Mouse (Mus musculus) MEL (cell line): ENCODE data around the gene Dcbld2. TPM values are rescaled to one million over a fixed set of nuclear protein-coding genes. Genes with fewer than 3 reads are reported as not detected.

Experiments used
- DNase-seq: peaks from one replicate; pipeline ENCODE4 v3.0.0; 2011; ENCODE audit warnings: low read depth, low spot score
- H3K27ac ChIP-seq: 2 replicates; pipeline ENCODE4 v1.5.1; 2012; ENCODE audit warnings: low read depth, mild to moderate bottlenecking, control low read depth, low read length, moderate library complexity; ENCODE audit not compliant: control insufficient read depth
- H3K27me3 ChIP-seq, 2 experiments: fragments of 150-350 bp in 1 of 2; sonication (generic) in 1 of 2; 2 replicates each; pipeline ENCODE4 v1.6.1; 2012; ENCODE audit warnings: low read length in 2 of 2, mild to moderate bottlenecking in 2 of 2, improper control_type of control experiment in 1 of 2, moderate library complexity in 1 of 2; ENCODE audit not compliant: insufficient read depth in 2 of 2, control insufficient read depth in 1 of 2
- H3K36me3 ChIP-seq, 2 experiments: 2 replicates each; pipeline ENCODE4 v1.6.1; 2012 to 2014; ENCODE audit warnings: low read length in 2 of 2, improper control_type of control experiment in 1 of 2, inconsistent platforms in 1 of 2, mild to moderate bottlenecking in 1 of 2; ENCODE audit not compliant: insufficient read depth in 2 of 2, control insufficient read depth in 1 of 2
- H3K4me1 ChIP-seq, 2 experiments: fragments of 150-350 bp in 1 of 2; sonication (generic) in 1 of 2; 2 replicates each; pipeline ENCODE4 v1.6.1; 2012; ENCODE audit warnings: low read length in 2 of 2, improper control_type of control experiment in 1 of 2, mild to moderate bottlenecking in 1 of 2; ENCODE audit not compliant: insufficient read depth in 2 of 2, control insufficient read depth in 1 of 2
- H3K4me3 ChIP-seq, 2 experiments: fragments of 150-350 bp in 1 of 2; sonication (generic) in 1 of 2; 2 replicates each; pipeline ENCODE4 v1.5.1; 2012; ENCODE audit warnings: low read depth in 2 of 2, low read length in 2 of 2, mild to moderate bottlenecking in 2 of 2, moderate library complexity in 2 of 2, control low read depth in 1 of 2, improper control_type of control experiment in 1 of 2; ENCODE audit not compliant: control insufficient read depth in 1 of 2, insufficient read depth in 1 of 2
- H3K79me2 ChIP-seq: 2 replicates; pipeline ENCODE4 v1.6.1; 2012; ENCODE audit warnings: mild to moderate bottlenecking, low read length, moderate library complexity; ENCODE audit not compliant: control insufficient read depth, poor library complexity, insufficient read depth
- H3K9ac ChIP-seq: 2 replicates; pipeline ENCODE4 v1.6.1; 2012; ENCODE audit warnings: low read depth, mild to moderate bottlenecking, control low read depth, low read length, moderate library complexity; ENCODE audit not compliant: control insufficient read depth, poor library complexity, severe bottlenecking
- H3K9me3 ChIP-seq: fragments of 150-350 bp; sonication (generic); replicated peaks from 2 replicates; pipeline ENCODE4 v1.6.1; 2012; ENCODE audit warnings: mild to moderate bottlenecking, low read length, improper control_type of control experiment, moderate library complexity; ENCODE audit not compliant: insufficient read depth
- CHD1 ChIP-seq: IDR thresholded peaks from 2 replicates; pipeline ENCODE4 v1.6.1; 2012; ENCODE audit warnings: low read depth, mild to moderate bottlenecking, inconsistent platforms, low read length, improper control_type of control experiment
- CHD2 ChIP-seq: IDR thresholded peaks from 2 replicates; pipeline ENCODE4 v1.6.1; 2011; ENCODE audit warnings: low read length, improper control_type of control experiment
- E2F4 ChIP-seq: IDR thresholded peaks from 2 replicates; pipeline ENCODE4 v1.6.1; 2011; ENCODE audit warnings: low read depth, low read length, improper control_type of control experiment, borderline replicate concordance
- ETS1 ChIP-seq: IDR thresholded peaks from 2 replicates; pipeline ENCODE4 v1.6.1; 2012; ENCODE audit warnings: low read depth, mild to moderate bottlenecking, inconsistent platforms, low read length, improper control_type of control experiment, moderate library complexity
- GATA1 ChIP-seq: IDR thresholded peaks from 2 replicates; pipeline ENCODE4 v1.6.1; 2011; ENCODE audit warnings: low read depth, low read length, improper control_type of control experiment
- HCFC1 ChIP-seq: IDR thresholded peaks from 2 replicates; pipeline ENCODE4 v1.6.1; 2012; ENCODE audit warnings: low read depth, mild to moderate bottlenecking, inconsistent platforms, low read length, improper control_type of control experiment, moderate library complexity
- JUND ChIP-seq: IDR thresholded peaks from 2 replicates; pipeline ENCODE4 v1.6.1; 2011; ENCODE audit warnings: low read depth, mild to moderate bottlenecking, improper control_type of control experiment, low read length
- MAX ChIP-seq: IDR thresholded peaks from 2 replicates; pipeline ENCODE4 v1.6.1; 2011; ENCODE audit warnings: low read length, improper control_type of control experiment
- MAZ ChIP-seq: IDR thresholded peaks from 2 replicates; pipeline ENCODE4 v1.6.1; 2012; ENCODE audit warnings: low read depth, mild to moderate bottlenecking, inconsistent platforms, low read length, improper control_type of control experiment
- MXI1 ChIP-seq: IDR thresholded peaks from 2 replicates; pipeline ENCODE4 v1.6.1; 2011; ENCODE audit warnings: mild to moderate bottlenecking, low read depth, low read length, improper control_type of control experiment
- MYB ChIP-seq: IDR thresholded peaks from 2 replicates; pipeline ENCODE4 v1.6.1; 2011; ENCODE audit warnings: mild to moderate bottlenecking, low read depth, low read length, improper control_type of control experiment
- MYC ChIP-seq: IDR thresholded peaks from 2 replicates; pipeline ENCODE4 v1.6.1; 2011; ENCODE audit warnings: low read depth, mild to moderate bottlenecking, low read length, improper control_type of control experiment, moderate library complexity
- NRF1 ChIP-seq: IDR thresholded peaks from 2 replicates; pipeline ENCODE4 v1.6.1; 2014; ENCODE audit warnings: low read depth, mild to moderate bottlenecking, inconsistent platforms, low read length, improper control_type of control experiment, moderate library complexity; ENCODE audit not compliant: poor library complexity, insufficient read depth, severe bottlenecking
- POLR2AphosphoS2 ChIP-seq: IDR thresholded peaks from 2 replicates; pipeline ENCODE4 v1.6.1; 2011; ENCODE audit warnings: low read length, improper control_type of control experiment
- RAD21 ChIP-seq: IDR thresholded peaks from 2 replicates; pipeline ENCODE4 v1.6.1; 2011; ENCODE audit warnings: mild to moderate bottlenecking, low read depth, low read length, improper control_type of control experiment
- RCOR1 ChIP-seq: IDR thresholded peaks from 2 replicates; pipeline ENCODE4 v1.6.1; 2012; ENCODE audit warnings: low read depth, mild to moderate bottlenecking, inconsistent platforms, low read length, improper control_type of control experiment
- SMC3 ChIP-seq: IDR thresholded peaks from 2 replicates; pipeline ENCODE4 v1.6.1; 2011; ENCODE audit warnings: low read depth, low read length, improper control_type of control experiment
- TAL1 ChIP-seq: IDR thresholded peaks from 2 replicates; pipeline ENCODE4 v1.6.1; 2012; ENCODE audit warnings: mild to moderate bottlenecking, inconsistent platforms, low read length, moderate library complexity, mixed read lengths
- TBP ChIP-seq: IDR thresholded peaks from 2 replicates; pipeline ENCODE4 v1.8.0; 2011; ENCODE audit warnings: low read depth, low read length, improper control_type of control experiment
- TCF12 ChIP-seq: IDR thresholded peaks from 2 replicates; pipeline ENCODE4 v1.6.1; 2014; ENCODE audit warnings: low read depth, mild to moderate bottlenecking, inconsistent platforms, low read length, improper control_type of control experiment, moderate library complexity
- UBTF ChIP-seq: IDR thresholded peaks from 2 replicates; pipeline ENCODE4 v1.6.1; 2012; ENCODE audit warnings: low read depth, mild to moderate bottlenecking, inconsistent platforms, low read length, improper control_type of control experiment, moderate library complexity, borderline replicate concordance; ENCODE audit not compliant: insufficient read depth
- USF1 ChIP-seq: IDR thresholded peaks from 2 replicates; pipeline ENCODE4 v1.6.1; 2014; ENCODE audit warnings: low read depth, mild to moderate bottlenecking, inconsistent platforms, low read length, improper control_type of control experiment, moderate library complexity
- USF2 ChIP-seq, 2 experiments: IDR thresholded peaks; 2 replicates each; pipeline ENCODE4 v1.6.1; 2011 to 2012; ENCODE audit warnings: improper control_type of control experiment in 2 of 2, low read length in 2 of 2, borderline replicate concordance in 1 of 2, inconsistent platforms in 1 of 2, low read depth in 1 of 2, mild to moderate bottlenecking in 1 of 2; ENCODE audit not compliant: insufficient read depth in 1 of 2
- ZC3H11A ChIP-seq: IDR thresholded peaks from 2 replicates; pipeline ENCODE4 v1.6.1; 2012; ENCODE audit warnings: low read depth, mild to moderate bottlenecking, inconsistent platforms, low read length, improper control_type of control experiment
- ZKSCAN1 ChIP-seq: IDR thresholded peaks from 2 replicates; pipeline ENCODE4 v1.6.1; 2012; ENCODE audit warnings: low read depth, mild to moderate bottlenecking, inconsistent platforms, low read length, improper control_type of control experiment, moderate library complexity
- ZMIZ1 ChIP-seq: IDR thresholded peaks from 2 replicates; pipeline ENCODE4 v1.6.1; 2012; ENCODE audit warnings: low read depth, mild to moderate bottlenecking, inconsistent platforms, low read length, improper control_type of control experiment, moderate library complexity
- polyA plus RNA-seq, 2 experiments: library from polyadenylated mRNA; stranded (reverse) in 1 of 2; unstranded in 1 of 2; fragments of >175 nt in 1 of 2; fragments of >200 nt in 1 of 2; gene quantifications; 2 replicates each; pipeline versions ENCODE4 v1.2.1 to v1.2.4; 2012; ENCODE audit warnings: low replicate concordance in 2 of 2, low read depth in 1 of 2; ENCODE audit not compliant: insufficient read length in 2 of 2, insufficient read depth in 1 of 2, missing spikeins in 1 of 2
- total RNA-seq: library from RNA; depleted of rRNA; stranded (reverse); fragments of 300-350 nt; gene quantifications from 2 replicates; pipeline ENCODE4 v1.2.3, GENCODE M21; 2012

The Dcbld2 gene
- total and polyA plus RNA-seq, 3 experiments = 3.5 to 9.4 TPM; not detected in 1

DNA sequence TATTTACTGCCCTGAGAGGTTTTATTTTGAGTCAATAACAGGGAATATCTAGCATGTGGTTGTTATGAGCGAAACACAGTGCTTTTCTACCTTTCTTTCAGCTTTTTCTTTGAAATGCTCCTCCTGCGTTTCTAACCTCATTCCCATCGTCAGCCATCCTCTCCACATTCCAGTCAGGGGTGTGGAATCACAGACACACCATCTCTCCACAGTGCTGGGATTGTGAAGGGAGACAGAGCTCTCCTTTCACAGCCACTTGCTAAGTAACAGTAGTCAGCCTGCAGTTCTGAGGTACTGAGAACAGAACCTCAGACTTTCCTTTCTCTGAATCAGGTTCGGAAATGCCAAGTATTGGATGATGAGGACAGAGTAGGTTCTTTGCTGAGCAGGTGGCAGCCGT, 14.1 kb upstream of the Dcbld2 start:
- H3K36me3 ChIP-seq = no peaks in the 10 kb centered on the region
- TF ChIP-seq CHD1 = no peak
- TF ChIP-seq ZMIZ1 = no peak
- no peak for TF ChIP-seq RAD21
- no peak for TF ChIP-seq TCF12
- TF ChIP-seq CHD2 = no peak
- TF ChIP-seq MAX = no peak
- no peak for TF ChIP-seq MYC
- no peak for TF ChIP-seq E2F4
- no peak for TF ChIP-seq ZKSCAN1
- no peak for TF ChIP-seq HCFC1
- no peak for TF ChIP-seq RCOR1
- no peak for TF ChIP-seq ZC3H11A
- TF ChIP-seq GATA1 = no peak
- TF ChIP-seq MAZ = no peak
- TF ChIP-seq MYB = no peak
- no peak for TF ChIP-seq USF1
- no peak for TF ChIP-seq TAL1
- no peak for TF ChIP-seq POLR2AphosphoS2
- no peak for TF ChIP-seq USF2 (IDR thresholded peaks at IDR 0.05; ENCODE audit: borderline replicate concordance in 1 of 2, insufficient read depth in 1 of 2, low read depth in 1 of 2, low read length in 2 of 2)
- no peak for TF ChIP-seq JUND
- H3K27ac ChIP-seq = no peak overlapping the region
- DNase-seq = no peak
- peaks cover 0 to 7% of the 10 kb centered on the region in 2 experiments; a peak in 2 of 4 replicates for H3K27me3 ChIP-seq
- no peaks in the 10 kb centered on the region for H3K4me1 ChIP-seq
- H3K9ac ChIP-seq = no peak overlapping the region
- no peak overlapping the region for H3K4me3 ChIP-seq
- H3K9me3 ChIP-seq = no peaks in the 10 kb centered on the region
- no peaks in the 10 kb centered on the region for H3K79me2 ChIP-seq

DNA sequence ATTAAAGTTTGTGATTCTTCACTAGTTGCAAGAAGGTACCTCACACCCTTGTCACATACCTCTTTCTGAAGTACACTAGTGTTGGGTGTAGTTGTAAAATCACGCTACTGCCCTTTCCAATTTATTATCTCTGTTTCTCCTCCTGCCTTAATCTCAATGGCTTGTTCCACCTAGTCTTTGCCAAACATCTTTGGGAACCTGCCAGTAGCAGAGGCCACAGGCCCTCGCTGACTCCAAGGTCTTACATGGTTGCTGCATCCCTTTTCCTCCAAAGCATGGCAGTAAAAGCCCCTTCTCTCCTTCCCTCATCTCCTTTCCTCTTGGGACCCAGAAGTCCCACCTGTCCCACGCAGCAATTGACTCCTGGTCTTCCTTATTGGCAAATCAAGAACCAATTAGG, 9.6 kb upstream of the Dcbld2 start:
- Histone ChIP-seq H3K9ac (no peak overlapping the region), H3K27ac (no peak overlapping the region), H3K79me2 (no peaks in the 10 kb centered on the region), H3K36me3 (no peaks in the 10 kb centered on the region), H3K27me3 (peaks cover 4 to 8% of the 10 kb centered on the region in 2 experiments; a peak in 3 of 4 replicates), H3K4me1 (no peaks in the 10 kb centered on the region), H3K4me3 (no peak overlapping the region), H3K9me3 (no peaks in the 10 kb centered on the region)
- DNase-seq = no peak
- TF ChIP-seq SMC3 = no peak
- TF ChIP-seq MXI1 = no peak
- no peak for TF ChIP-seq ZKSCAN1
- no peak for TF ChIP-seq UBTF
- TF ChIP-seq MAZ = no peak
- no peak for TF ChIP-seq ZC3H11A
- TF ChIP-seq NRF1 = no peak
- no peak for TF ChIP-seq HCFC1
- TF ChIP-seq ETS1 = no peak
- no peak for TF ChIP-seq USF2 (IDR thresholded peaks at IDR 0.05; ENCODE audit: borderline replicate concordance in 1 of 2, insufficient read depth in 1 of 2, low read depth in 1 of 2, low read length in 2 of 2)
- no peak for TF ChIP-seq TBP
- TF ChIP-seq ZMIZ1 = no peak
- TF ChIP-seq RAD21 = no peak
- no peak for TF ChIP-seq POLR2AphosphoS2
- no peak for TF ChIP-seq MYB
